Mouse (Mus musculus): ENCODE results near the gene Gm13276.
"Not testable (repeated sequence)": the region's sequence is repeated elsewhere in the genome, so short reads cannot be mapped to it uniquely, and the experiment has no call there.

Gene Gm13276

DNA sequence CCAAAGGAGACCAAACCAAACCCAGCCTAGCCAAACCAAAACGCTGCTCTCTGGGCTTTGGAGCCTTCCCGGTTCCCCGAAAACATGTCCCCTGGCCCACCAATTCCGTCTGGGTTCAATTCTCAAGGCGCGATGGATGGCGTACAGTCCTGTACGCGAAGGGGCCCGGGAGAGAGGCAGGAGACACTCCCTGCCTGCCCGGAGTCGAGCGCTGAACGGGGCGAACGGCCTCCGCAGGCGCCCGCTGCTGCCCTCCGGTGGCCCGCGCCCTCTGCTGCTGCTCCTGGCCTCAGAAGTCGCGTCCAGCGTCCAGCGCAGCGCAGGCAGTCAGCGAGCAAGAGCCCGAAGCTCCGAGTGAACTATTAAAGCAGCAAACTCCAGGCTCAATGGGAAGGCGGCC lies 3.2 kb upstream of the Gm13276 start:
- not testable (repeated sequence) for DNase-seq (ENCODE audit: low spot score)

DNA sequence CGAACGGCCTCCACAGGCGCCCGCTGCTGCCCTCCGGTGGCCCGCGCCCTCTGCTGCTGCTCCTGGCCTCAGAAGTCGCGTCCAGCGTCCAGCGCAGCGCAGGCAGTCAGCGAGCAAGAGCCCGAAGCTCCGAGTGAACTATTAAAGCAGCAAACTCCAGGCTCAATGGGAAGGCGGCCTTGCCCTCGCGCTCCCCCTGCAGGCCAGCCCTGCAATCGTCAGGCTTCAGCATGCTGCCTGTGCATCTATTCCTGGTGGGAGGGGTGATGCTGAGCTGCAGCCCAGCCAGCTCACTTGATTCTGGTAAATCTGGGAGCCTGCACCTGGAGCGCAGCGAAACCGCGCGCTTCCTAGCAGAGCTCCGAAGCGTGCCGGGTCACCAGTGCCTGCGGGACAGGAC lies 2.9 kb downstream of the Gm13276 start, which contains the start of gene Gm13277:
Gene Gm13277 (plus strand): TSS at position 231 of the 400 bp plus-strand sequence.
- peak; percentile 58 for DNase-seq (ENCODE audit: low spot score)

DNA sequence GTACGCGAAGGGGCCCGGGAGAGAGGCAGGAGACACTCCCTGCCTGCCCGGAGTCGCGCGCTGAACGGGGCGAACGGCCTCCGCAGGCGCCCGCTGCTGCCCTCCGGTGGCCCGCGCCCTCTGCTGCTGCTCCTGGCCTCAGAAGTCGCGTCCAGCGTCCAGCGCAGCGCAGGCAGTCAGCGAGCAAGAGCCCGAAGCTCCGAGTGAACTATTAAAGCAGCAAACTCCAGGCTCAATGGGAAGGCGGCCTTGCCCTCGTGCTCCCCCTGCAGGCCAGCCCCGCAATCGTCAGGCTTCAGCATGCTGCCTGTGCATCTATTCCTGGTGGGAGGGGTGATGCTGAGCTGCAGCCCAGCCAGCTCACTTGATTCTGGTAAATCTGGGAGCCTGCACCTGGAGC lies 5.7 kb downstream of the Gm13276 start, which contains the start of gene Gm13278:
Gene Gm13278 (plus strand): TSS at position 301 of the 400 bp plus-strand sequence.
- not testable (repeated sequence) for DNase-seq (ENCODE audit: low spot score)

DNA sequence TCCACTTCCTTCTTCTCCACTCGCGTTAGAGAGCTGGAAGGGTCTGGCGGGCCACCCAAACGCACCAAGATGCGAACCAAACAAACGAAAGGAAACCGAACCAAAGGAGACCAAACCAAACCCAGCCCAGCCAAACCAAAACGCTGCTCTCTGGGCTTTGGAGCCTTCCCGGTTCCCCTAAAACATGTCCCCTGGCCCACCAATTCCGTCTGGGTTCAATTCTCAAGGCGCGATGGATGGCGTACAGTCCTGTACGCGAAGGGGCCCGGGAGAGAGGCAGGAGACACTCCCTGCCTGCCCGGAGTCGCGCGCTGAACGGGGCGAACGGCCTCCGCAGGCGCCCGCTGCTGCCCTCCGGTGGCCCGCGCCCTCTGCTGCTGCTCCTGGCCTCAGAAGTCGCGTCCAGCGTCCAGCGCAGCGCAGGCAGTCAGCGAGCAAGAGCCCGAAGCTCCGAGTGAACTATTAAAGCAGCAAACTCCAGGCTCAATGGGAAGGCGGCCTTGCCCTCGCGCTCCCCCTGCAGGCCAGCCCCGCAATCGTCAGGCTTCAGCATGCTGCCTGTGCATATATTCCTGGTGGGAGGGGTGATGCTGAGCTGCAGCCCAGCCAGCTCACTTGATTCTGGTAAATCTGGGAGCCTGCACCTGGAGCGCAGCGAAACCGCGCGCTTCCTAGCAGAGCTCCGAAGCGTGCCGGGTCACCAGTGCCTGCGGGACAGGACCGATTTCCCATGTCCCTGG lies 8.6 kb downstream of the Gm13276 start, which contains the start of gene Gm13275:
Gene Gm13275 (plus strand): TSS at position 552 of the 740 bp plus-strand sequence.
- peak; percentile 42 for DNase-seq (ENCODE audit: low spot score)

DNA sequence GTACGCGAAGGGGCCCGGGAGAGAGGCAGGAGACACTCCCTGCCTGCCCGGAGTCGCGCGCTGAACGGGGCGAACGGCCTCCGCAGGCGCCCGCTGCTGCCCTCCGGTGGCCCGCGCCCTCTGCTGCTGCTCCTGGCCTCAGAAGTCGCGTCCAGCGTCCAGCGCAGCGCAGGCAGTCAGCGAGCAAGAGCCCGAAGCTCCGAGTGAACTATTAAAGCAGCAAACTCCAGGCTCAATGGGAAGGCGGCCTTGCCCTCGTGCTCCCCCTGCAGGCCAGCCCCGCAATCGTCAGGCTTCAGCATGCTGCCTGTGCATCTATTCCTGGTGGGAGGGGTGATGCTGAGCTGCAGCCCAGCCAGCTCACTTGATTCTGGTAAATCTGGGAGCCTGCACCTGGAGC lies 11.6 kb downstream of the Gm13276 start, which contains the start of gene Gm13279:
Gene Gm13279 (plus strand): TSS at position 301 of the 400 bp plus-strand sequence.
- not testable (repeated sequence) for DNase-seq (ENCODE audit: low spot score)

DNA sequence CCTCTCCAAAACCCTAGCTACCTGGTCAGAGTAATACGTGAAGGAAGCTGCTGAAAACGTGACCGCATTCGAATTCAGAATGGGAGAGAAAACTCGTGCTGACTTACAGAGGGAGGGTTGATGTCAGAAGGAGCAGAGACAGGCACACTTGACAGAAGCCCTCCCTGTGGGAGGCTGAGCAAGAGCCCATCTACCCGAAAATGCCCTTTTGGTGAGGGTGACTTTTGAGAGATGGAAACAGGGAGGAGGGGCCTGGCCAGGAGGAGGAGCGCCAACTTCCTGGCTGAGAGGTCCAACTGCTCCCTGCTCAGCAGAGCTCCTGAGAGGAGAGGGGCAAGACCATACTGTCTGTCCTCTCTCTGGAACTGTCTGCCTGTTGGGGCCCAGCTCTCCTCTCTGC lies 13.9 kb downstream of the Gm13276 start, which contains the start of gene Gm13285:
Gene Gm13285 (plus strand): TSS at position 301 of the 400 bp plus-strand sequence.
- DNase-seq (ENCODE audit: low spot score) = not testable (repeated sequence)

DNA sequence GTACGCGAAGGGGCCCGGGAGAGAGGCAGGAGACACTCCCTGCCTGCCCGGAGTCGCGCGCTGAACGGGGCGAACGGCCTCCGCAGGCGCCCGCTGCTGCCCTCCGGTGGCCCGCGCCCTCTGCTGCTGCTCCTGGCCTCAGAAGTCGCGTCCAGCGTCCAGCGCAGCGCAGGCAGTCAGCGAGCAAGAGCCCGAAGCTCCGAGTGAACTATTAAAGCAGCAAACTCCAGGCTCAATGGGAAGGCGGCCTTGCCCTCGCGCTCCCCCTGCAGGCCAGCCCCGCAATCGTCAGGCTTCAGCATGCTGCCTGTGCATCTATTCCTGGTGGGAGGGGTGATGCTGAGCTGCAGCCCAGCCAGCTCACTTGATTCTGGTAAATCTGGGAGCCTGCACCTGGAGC lies 17.4 kb downstream of the Gm13276 start, which contains the start of gene Gm13287:
Gene Gm13287 (plus strand): TSS at position 301 of the 400 bp plus-strand sequence.
- DNase-seq (ENCODE audit: low spot score) = not testable (repeated sequence)

DNA sequence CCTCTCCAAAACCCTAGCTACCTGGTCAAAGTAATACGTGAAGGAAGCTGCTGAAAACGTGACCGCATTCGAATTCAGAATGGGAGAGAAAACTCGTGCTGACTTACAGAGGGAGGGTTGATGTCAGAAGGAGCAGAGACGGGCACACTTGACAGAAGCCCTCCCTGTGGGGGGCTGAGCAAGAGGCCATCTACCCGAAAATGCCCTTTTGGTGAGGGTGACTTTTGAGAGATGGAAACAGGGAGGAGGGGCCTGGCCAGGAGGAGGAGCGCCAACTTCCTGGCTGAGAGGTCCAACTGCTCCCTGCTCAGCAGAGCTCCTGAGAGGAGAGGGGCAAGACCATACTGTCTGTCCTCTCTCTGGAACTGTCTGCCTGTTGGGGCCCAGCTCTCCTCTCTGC lies 19.7 kb downstream of the Gm13276 start, which contains the start of gene Gm13288:
Gene Gm13288 (plus strand): TSS at position 301 of the 400 bp plus-strand sequence.
- not testable (repeated sequence) for DNase-seq (ENCODE audit: low spot score)

DNA sequence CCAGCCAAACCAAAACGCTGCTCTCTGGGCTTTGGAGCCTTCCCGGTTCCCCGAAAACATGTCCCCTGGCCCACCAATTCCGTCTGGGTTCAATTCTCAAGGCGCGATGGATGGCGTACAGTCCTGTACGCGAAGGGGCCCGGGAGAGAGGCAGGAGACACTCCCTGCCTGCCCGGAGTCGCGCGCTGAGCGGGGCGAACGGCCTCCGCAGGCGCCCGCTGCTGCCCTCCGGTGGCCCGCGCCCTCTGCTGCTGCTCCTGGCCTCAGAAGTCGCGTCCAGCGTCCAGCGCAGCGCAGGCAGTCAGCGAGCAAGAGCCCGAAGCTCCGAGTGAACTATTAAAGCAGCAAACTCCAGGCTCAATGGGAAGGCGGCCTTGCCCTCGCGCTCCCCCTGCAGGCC lies 20.3 kb downstream of the Gm13276 start:
- DNase-seq (ENCODE audit: low spot score) = not testable (repeated sequence)

DNA sequence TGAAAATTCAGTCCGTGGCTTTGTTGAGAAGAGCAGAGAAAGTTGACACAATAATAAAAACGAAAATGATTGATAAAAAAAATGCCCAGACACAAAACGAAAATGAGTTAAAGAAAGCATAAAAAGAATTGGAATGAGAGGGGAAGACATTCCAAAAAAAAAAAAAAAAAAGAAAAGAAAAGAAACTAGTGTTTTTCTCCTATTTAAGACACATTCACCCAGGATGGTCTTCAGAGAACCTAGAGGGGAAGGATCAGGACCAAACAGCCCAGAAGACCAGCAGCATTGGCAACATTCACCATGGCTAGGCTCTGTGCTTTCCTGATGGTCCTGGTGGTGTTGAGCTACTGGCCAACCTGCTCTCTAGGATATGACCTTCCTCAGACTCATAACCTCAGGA lies 30.4 kb downstream of the Gm13276 start, which contains the start of gene Ifna7:
Gene Ifna7 (plus strand): TSS at position 301 of the 400 bp plus-strand sequence.
- no peak for DNase-seq (ENCODE audit: low spot score)

DNA sequence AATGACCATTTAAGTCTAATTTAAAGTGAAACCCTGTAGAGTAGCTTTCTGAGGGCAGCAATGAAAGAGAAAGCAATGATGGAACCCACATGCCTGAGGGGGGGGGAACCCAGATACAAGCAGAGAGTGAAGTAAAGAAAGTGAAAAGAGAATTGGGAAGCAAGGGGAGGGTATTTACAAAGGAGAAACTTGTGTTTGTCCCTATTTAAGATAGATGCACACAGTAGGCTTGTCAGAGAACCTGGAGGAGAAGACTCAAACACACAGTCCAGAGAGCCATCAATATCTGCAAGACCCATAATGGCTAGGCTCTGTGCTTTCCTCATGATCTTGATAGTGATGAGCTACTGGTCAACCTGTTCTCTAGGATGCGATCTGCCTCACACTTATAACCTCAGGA lies 34.1 kb downstream of the Gm13276 start, which contains the start of gene Ifna11:
Gene Ifna11 (plus strand): TSS at position 301 of the 400 bp plus-strand sequence.
- no peak for DNase-seq (ENCODE audit: low spot score)

DNA sequence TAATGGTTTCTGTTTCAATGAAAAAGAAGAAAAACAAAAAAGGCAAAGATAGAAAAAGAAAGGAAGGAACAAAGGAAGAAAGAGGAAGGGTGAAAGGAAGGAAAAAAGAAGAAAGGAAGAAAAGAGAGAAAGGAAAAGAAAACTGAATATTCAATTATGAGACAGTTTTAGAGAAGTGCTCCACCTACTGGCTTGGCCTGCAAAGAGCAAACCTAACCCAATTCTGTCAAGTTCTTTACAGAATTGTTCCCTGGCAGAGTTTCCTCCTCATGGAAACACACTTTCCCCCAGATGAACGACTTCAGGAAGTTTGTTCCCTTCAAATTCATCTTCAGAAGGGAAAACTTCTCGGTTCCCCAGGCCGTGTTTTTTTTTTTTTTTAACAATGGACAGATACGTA lies 37.5 kb downstream of the Gm13276 start:
- DNase-seq (ENCODE audit: low spot score) = no peak

DNA sequence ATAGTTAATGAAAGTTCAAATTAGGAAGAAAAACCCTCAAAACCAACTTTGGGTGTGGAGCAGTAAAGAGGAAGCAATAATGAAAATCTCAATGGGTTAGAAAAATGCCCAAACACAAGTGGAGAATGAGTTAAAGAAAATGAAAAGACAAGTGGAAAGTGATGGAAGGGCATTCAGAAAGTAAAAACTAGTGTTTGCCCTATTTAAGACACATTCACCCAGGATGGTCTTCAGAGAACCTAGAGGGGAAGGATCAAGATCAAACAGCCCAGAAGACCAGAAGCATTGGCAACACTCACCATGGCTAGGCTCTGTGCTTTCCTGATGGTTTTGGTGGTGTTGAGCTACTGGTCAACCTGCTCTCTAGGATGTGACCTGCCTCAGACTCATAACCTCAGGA lies 41.6 kb downstream of the Gm13276 start, which contains the start of gene Ifna6:
Gene Ifna6 (plus strand): TSS at position 301 of the 400 bp plus-strand sequence.
- DNase-seq (ENCODE audit: low spot score) = not testable (repeated sequence)

DNA sequence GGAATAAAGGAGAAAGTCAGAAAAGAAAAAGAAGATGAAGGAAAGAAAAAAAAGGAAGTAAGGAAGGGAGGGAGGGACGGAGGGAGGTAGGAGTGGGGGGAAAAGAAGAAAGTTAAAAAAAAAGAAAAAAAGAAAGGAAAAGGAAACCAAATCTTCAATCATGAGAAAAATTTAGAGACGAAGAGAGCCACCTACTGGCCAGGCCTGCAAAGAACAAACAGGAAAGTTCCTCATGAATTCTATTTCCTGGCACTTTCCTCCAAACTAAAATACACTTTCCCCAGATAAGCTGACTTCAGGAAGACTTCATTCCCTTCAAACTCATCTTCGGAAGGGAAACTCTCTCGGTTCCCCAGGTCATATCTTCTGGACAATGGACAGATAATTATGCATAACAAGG lies 45.0 kb downstream of the Gm13276 start:
- DNase-seq (ENCODE audit: low spot score) = no peak

DNA sequence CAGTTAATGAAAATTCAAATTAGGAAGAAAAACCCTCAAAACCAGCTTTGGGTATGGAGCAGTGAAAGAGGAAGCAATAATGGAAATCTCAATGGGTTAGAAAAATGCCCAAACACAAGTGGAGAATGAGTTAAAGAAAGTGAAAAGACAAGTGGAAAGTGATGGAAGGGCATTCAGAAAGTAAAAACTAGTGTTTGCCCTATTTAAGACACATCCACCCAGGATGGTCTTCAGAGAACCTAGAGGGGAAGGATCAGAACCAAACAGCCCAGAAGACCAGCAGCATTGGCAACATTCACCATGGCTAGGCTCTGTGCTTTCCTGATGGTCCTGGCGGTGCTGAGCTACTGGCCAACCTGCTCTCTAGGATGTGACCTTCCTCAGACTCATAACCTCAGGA lies 49.7 kb downstream of the Gm13276 start, which contains the start of gene Ifna5:
Gene Ifna5 (plus strand): TSS at position 301 of the 400 bp plus-strand sequence.
- not testable (repeated sequence) for DNase-seq (ENCODE audit: low spot score)
